Mouse (Mus musculus) thymus, adult 2 months (tissue): ENCODE data around the gene Rhof.

Experiments used
- CTCF ChIP-seq: fragments of 200-500 bp; IDR thresholded peaks from 2 replicates; pipeline ENCODE4 v1.5.1; 2012; ENCODE audit warnings: mild to moderate bottlenecking, control low read depth, low read length, moderate library complexity, borderline replicate concordance; ENCODE audit not compliant: control insufficient read depth, poor library complexity, insufficient read depth; ENCODE audit errors: extremely low read depth
- POLR2A ChIP-seq: fragments of 200-500 bp; IDR thresholded peaks from 2 replicates; pipeline ENCODE4 v1.6.1; 2012; ENCODE audit warnings: mild to moderate bottlenecking, low read length, control low read depth, moderate library complexity; ENCODE audit not compliant: control insufficient read depth, poor library complexity, insufficient read depth; ENCODE audit errors: extremely low read depth

DNA sequence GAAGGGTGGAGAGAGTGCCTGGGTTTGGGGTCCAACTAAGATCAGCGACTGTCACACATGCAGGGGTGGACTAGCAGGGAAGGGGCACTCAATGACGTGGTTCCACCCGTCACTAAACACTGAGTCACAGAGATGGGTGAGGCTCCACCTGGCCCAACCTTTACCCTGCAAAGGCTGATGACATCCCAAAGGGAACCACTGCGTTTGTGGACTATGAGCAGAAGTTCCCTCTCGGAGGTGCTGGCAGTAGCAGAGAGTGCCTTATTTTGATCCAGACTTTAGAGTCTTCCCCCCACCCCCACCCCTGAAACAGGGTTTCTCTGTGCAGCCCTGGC is 1.7 kb downstream of the Rhof start:
- TF ChIP-seq CTCF (no peak), POLR2A (no peak)
